Mouse (Mus musculus) hindlimb bud, embryonic 11.5 days (tissue): ENCODE results near the gene Crocc2.

Experiments
- DNase-seq: peaks from one replicate; pipeline ENCODE4 v3.0.0-alpha.2; 2012; ENCODE audit warnings: low read depth, low spot score; ENCODE audit errors: extremely low spot score

The Crocc2 gene

GRCm38 (mm10) chr1:93168295-93168775, at the start of gene Crocc2:
Gene Crocc2 (plus strand): TSS chr1:93168725.
- no peak for DNase-seq

- no peak for DNase-seq
Measured at GRCm38 (mm10) chr1:93118816-93119215, 49.7 kb upstream of the Crocc2 start.

- DNase-seq: no peak
Measured at GRCm38 (mm10) chr1:93123179-93123854, 45.2 kb upstream of the Crocc2 start.

GRCm38 (mm10) chr1:93124066-93124465, 44.5 kb upstream of the Crocc2 start:
- no peak for DNase-seq

- DNase-seq: no peak
Measured at GRCm38 (mm10) chr1:93125256-93125655, 43.3 kb upstream of the Crocc2 start.

GRCm38 (mm10) chr1:93128209-93128608, 40.3 kb upstream of the Crocc2 start:
- no peak for DNase-seq

GRCm38 (mm10) chr1:93128710-93129349, 39.7 kb upstream of the Crocc2 start:
- DNase-seq: no peak

GRCm38 (mm10) chr1:93130242-93130983, 38.1 kb upstream of the Crocc2 start:
- DNase-seq: no peak

- DNase-seq: no peak
Measured at GRCm38 (mm10) chr1:93132676-93133075, 35.8 kb upstream of the Crocc2 start.

- DNase-seq: no peak
Measured at GRCm38 (mm10) chr1:93135036-93135526, 33.4 kb upstream of the Crocc2 start, which contains the start of gene Agxt. Gene Agxt (plus strand): TSS chr1:93135240.

GRCm38 (mm10) chr1:93138534-93138933, 30.0 kb upstream of the Crocc2 start:
- DNase-seq: no peak

GRCm38 (mm10) chr1:93139713-93140112, 28.8 kb upstream of the Crocc2 start:
- DNase-seq: no peak

GRCm38 (mm10) chr1:93142871-93143270, 25.7 kb upstream of the Crocc2 start:
- DNase-seq: no peak

GRCm38 (mm10) chr1:93144176-93144575, 24.3 kb upstream of the Crocc2 start:
- no peak for DNase-seq

GRCm38 (mm10) chr1:93150907-93151661, 17.4 kb upstream of the Crocc2 start:
- DNase-seq: no peak

GRCm38 (mm10) chr1:93157566-93157965, 11.0 kb upstream of the Crocc2 start:
- no peak for DNase-seq

GRCm38 (mm10) chr1:93158916-93159315, 9.6 kb upstream of the Crocc2 start:
- DNase-seq: no peak

GRCm38 (mm10) chr1:93159566-93160500, 8.7 kb upstream of the Crocc2 start:
- no peak for DNase-seq

GRCm38 (mm10) chr1:93160501-93161133, 7.9 kb upstream of the Crocc2 start, which contains the start of gene 2310007B03Rik:
Gene 2310007B03Rik (minus strand): TSS chr1:93160948.
- no peak for DNase-seq
